Mouse (Mus musculus): ENCODE data around the gene Grik2. TPM values are rescaled to one million over a fixed set of nuclear protein-coding genes. Genes with fewer than 3 reads are reported as not detected.

Grik2 gene
- total RNA-seq (2021), result 1 to 10 TPM; 1.7 TPM
- long read RNA-seq, experiment 1, result 0 reads
- long read RNA-seq, experiment 2, result 0 reads

GRCm38 (mm10) chr10:49788381-49788906 is at the start of gene Grik2:
Gene Grik2 (minus strand): TSS chr10:49788766.
- peak; percentile 20 to 28 for DNase-seq

GRCm38 (mm10) chr10:49834392-49834791 is 45.8 kb upstream of the Grik2 start:
- DNase-seq, result no peak

GRCm38 (mm10) chr10:49807276-49807675 is 18.7 kb upstream of the Grik2 start:
- no peak for DNase-seq

DNA sequence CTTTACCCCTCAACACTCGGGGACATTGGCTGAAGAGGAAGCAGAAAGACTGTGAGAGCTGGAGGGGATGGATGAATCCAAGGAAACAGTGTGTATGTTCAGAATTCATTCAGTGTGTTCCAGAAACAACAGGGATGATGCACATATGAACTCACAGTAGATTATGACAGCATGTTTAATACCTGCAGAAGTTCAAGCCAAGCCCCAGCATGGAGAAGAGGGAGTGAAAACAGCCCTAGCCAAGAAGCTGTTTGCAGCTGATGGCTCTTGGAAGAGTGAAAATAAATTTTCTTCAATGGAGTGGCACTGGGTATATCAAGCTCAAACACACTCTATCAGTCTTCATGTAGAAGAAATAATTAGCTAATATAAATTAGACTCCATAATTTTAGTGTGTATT is 12.4 kb upstream of the Grik2 start:
- no peak for DNase-seq

- no peak for DNase-seq
These were observed 5.6 kb upstream of the Grik2 start for GRCm38 (mm10) chr10:49794129-49794528.

GRCm38 (mm10) chr10:49790326-49790725 is 1.8 kb upstream of the Grik2 start:
- DNase-seq, result no peak

DNA sequence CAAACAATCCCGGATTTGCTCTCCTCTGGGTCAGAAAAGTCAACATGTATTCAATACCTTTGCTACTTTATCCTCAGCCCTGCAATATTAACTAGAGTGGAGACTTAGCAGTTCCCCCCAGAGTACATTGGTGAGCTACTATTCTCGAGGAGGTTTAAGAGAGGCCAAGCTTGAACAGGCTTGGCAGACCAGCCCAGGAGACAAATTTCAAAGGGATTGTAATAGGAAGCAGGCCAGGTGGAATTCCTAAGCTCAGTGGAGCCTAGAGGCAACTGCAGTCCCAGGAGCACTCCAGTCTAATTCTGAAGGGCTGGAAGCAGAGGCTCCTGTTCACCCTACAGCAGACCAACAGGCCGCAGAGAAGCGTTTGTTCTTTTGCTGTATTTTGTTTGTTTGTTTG is 1.1 kb upstream of the Grik2 start:
- no peak for DNase-seq

- DNase-seq, result no peak
These were observed 348 bp upstream of the Grik2 start for GRCm38 (mm10) chr10:49788914-49789313.

DNA sequence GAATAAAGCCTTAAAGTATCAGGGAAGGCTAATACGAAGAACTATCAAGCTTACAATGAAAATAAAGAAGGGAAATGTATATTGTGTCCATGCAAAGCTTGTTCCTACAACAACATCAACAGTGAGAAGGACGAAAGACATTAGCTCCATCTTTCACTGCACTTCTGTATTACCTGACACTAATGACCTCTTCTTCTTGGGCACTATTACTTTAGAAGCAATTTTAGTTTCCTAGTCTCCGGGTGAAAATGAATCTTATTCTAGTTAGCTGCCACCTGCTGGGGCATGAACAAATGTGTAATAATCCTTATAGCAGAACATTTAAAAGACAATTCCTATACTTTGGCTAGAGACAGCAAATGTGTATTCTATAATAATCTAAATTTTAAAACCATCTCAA is 1.9 kb downstream of the Grik2 start:
- DNase-seq, result no peak

GRCm38 (mm10) chr10:49785477-49785876 is 3.1 kb downstream of the Grik2 start:
- no peak for DNase-seq

DNA sequence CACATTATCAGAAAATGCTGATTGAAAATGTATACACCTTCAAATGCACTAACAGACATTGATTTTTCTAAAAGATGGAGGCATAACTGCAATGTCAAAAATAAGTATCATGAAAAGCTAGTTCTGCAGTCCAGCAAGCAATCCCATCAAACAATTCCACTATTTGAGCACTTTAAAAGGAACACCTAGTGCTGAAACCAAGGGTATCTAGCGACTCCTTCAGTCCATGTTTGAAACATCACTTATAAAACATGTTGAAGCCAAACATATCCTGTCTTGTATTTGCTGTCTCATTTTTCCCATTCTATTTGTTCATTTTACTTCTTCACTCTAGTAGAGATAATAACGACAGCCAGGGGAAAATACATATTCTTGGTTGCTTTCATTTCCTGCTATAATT is 3.7 kb downstream of the Grik2 start:
- no peak for DNase-seq

DNA sequence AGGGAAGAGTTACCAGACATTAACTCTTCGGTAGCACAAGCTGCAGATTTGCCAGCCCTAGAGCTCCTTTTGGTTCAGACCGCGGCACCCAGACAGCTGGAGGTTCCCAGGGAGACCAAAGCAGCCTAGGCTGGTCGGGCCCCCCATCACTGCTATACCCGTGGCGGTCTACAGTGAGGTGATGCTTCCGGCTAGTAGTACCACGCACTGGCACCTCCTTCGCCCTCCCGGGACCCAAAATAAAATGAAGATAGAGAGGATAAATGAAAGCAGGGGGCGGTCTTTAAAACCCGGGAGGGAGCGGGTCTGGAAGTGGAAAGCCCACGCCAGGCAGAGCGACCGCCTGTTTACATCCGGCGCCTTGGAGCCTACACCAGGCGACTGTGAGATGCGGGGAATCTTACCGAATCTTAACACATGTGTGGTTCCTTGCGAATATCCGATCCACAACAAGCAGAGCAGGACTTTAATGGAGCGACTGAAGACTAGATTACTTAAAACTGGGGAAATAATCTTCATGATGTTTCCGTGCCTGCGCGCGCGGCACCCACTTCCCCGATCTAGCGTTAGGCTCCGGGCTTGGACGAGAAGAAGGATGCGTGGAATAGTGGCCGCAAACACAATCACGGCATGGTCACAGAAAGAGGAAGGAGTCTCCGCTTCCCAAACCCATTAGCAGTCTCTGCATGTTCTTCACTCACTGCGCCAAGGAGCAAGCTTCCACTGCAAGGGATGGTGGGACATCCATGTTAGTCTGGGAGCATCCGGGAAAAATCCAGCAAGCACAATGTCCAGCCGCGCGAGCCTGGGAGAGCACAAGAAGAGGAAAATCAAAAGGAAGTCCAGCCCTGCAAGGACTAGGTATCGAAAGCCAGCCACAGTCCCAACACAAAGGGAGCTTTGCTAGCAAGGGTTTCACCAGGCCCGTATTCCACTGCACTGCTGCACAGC is 5.5 kb downstream of the Grik2 start:
- DNase-seq, result no peak

- DNase-seq, result no peak
These were observed 6.5 kb downstream of the Grik2 start for GRCm38 (mm10) chr10:49782061-49782460.

GRCm38 (mm10) chr10:49780430-49780829 is 8.1 kb downstream of the Grik2 start:
- DNase-seq, result no peak

- DNase-seq, result no peak
These were observed 19.7 kb downstream of the Grik2 start for GRCm38 (mm10) chr10:49768897-49769296.

DNA sequence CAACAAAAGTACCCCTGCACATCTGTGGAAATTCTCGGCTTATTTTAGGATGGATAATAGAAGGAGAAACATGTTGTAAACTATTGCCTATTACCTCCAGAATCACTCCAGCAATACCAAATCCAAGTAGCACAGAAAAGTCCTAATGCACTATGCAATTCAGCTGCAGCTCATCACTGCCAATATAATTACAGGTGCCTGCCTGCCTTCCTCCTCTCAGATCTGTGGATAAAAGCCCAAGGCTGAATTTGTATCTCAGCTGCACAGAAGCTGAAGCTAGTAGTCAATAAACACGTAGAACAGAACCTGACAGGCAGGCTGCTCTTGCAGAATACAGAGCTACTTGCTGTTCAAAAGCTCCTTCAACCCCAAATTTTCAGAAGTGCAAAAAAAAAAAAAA is 21.0 kb downstream of the Grik2 start:
- no peak for DNase-seq

DNA sequence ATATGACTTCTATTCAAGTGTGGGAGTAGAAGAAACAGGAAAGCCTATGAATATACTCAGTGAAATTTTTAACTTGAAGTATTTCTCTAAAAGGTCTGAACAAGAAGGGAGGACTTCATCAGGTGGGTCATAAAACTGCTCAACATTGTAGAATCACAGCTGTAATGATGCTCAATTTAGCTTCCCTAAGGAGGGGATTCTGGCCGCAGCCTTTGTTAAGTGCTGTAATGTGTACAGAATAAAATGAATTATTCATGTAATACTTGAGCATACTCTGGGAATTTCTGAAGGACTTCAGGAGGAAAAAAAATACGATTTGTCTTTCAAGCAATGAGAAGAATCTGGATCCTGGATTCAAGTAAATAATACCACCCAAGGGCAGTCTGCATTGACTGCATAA is 26.0 kb downstream of the Grik2 start:
- no peak for DNase-seq

DNA sequence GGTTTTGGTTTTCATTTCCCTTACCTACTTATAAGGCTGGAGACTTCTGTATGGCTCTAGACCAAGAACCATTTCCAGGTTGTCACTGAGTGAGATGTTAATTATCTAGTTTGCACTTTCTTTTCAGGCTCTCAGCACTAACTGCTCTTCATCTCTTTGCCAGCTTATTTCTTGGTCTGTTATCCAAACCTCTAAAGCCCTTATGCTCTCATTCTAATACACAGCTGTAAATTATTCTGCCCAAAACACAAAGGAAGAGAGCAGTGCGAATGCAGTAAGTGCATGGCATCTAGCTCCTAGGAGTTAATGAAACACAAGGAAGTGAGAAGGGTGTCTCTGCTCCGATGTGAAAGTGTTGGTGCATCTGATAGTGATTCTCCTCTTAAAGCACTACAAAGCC is 36.8 kb downstream of the Grik2 start:
- DNase-seq, result no peak

GRCm38 (mm10) chr10:49731841-49732240 is 56.7 kb downstream of the Grik2 start:
- DNase-seq, result no peak

DNA sequence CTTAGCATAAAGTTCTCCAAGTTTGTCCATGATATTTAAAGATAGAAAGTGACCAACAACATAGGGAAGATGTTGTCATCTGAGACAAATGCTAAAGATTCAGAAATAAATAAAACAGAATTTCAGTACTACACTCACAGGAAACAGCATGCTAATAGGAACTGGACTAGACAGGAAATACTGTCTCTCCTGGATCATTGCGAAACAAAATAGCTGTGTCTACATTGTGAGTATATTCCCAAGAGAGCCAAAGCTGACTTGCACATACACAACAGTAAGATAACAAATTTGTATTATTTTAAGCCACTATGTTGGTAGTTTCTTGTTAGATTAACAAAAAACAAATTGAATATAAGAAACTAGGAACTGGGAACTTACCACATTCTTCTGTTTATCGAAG is 64.9 kb downstream of the Grik2 start:
- DNase-seq, result no peak

GRCm38 (mm10) chr10:49716856-49717255 is 71.7 kb downstream of the Grik2 start:
- no peak for DNase-seq

DNA sequence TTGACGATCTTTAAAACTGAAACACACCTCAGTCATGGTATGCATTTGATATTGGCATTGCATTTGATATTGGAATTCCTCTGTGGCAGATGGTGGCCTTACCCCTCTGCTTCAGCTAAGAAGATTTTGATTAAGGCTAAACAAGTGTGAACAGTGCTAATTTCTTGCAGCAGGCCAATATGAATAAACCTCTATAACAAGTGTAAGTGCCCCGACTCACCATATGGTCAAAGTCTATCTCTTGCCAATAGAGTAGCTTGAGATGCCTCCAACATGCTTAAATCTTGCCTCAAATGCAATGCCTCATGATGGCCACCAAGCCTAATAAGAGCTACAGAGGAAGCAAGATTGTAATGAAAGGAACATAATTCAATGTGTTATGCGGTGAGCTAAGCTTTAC is 78.8 kb downstream of the Grik2 start:
- no peak for DNase-seq

- no peak for DNase-seq
These were observed 84.1 kb downstream of the Grik2 start for GRCm38 (mm10) chr10:49704446-49704845.

DNA sequence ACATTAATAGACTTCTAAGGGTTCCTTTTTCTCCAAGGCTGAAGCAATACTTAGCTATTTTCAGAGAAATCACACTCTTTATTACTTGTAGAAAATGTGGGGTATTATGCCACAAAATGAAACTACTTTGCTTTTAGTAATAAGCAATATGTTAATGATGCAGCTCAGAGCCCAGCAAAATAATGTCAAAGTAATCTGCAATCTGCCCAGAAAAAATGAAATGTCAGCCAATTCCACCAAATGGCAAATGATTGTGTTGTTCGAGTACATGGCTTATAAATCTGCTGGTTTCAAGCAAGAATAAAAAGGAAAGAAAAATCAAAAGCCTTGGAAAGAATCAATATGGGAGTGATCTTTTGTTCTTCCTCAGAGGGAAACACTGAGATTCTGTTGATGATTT is 136.2 kb downstream of the Grik2 start:
- no peak for DNase-seq
